Mouse (Mus musculus) megakaryocyte-erythroid progenitor cell, adult 5-6 weeks (primary cell): Measurements from ENCODE around the gene Ffar3. TPM values are rescaled to one million over a fixed set of nuclear protein-coding genes. Genes with fewer than 3 reads are reported as not detected.

Source experiments
- ATAC-seq: replicated peaks from 2 replicates; pipeline ENCODE4 v1.8.0; 2016; ENCODE audit warnings: mild to moderate bottlenecking, inconsistent platforms; ENCODE audit not compliant: severe bottlenecking, poor library complexity, low FRiP score, low TSS enrichment
- total RNA-seq, 2 experiments: library from RNA; stranded (forward) in 1 of 2; stranded (reverse) in 1 of 2; fragments of 200-1000, 215-1000 nt in 1 of 2; fragments of >200 nt in 1 of 2; fragmentation: Nextera tagmentation in 1 of 2; gene quantifications; 2 replicates each; pipeline ENCODE4 v1.2.3; 2014 to 2017

Gene Ffar3
- total RNA-seq (2014; fragmentation: Nextera tagmentation) (not detected in 2 replicates), total RNA-seq (2017) (not detected in 2 replicates)

DNA sequence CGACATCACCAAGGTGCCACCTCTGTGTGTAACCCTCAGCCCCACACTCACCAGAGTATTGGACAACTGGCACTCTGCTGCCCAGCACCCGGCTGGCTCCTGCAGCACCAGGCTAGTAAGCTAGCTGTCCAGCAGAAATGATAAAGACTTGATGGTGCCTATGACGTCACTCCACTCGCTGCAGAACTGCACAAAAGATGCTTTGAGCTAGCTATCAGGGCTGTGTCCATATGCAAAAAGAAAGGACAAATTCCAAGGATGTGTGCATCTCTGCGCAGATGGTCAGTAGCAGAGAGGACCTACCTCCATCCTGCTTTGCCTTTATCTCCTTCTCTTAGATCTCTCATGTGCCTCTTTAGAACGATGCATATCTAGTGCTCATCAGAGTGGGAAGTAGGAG is at the start of gene Ffar3:
Gene Ffar3 (minus strand): TSS at position 101 of the 400 bp plus-strand sequence.
- ATAC-seq, result no peak

GRCm38 (mm10) chr7:30904042-30904441 is 48.1 kb upstream of the Ffar3 start:
- ATAC-seq, result no peak

- ATAC-seq, result no peak
Measured at GRCm38 (mm10) chr7:30895217-30895616, 39.2 kb upstream of the Ffar3 start.

- no peak for ATAC-seq
Measured at GRCm38 (mm10) chr7:30892515-30892914, 36.5 kb upstream of the Ffar3 start.

GRCm38 (mm10) chr7:30891746-30892145 is 35.8 kb upstream of the Ffar3 start:
- no peak for ATAC-seq

- no peak for ATAC-seq
Measured at GRCm38 (mm10) chr7:30890681-30891080, 34.7 kb upstream of the Ffar3 start.

DNA sequence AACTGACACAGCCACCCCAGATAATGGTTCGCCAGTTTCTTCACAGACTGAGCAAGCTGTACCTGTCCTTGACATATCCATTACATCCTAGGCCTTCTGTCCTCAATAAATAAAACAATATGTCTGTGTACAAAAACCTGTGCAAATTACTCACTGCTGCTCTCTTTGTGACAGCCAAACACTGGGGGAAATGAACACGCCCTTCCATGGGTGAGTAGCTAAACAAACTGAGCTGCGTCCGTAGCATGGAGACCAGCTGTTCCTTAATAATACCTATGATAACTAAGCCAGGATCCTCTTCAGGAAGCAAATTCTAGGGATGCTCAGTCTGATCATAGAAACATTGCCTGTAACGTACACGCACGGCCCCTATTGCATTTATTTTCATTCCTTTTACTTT is 32.8 kb upstream of the Ffar3 start:
- no peak for ATAC-seq

GRCm38 (mm10) chr7:30887568-30888188 is 31.7 kb upstream of the Ffar3 start:
- no peak for ATAC-seq

GRCm38 (mm10) chr7:30886852-30887251 is 30.9 kb upstream of the Ffar3 start:
- no peak for ATAC-seq

- ATAC-seq, result no peak
Measured at GRCm38 (mm10) chr7:30884047-30884446, 28.1 kb upstream of the Ffar3 start.

- ATAC-seq, result no peak
Measured at GRCm38 (mm10) chr7:30881367-30881766, 25.4 kb upstream of the Ffar3 start.

DNA sequence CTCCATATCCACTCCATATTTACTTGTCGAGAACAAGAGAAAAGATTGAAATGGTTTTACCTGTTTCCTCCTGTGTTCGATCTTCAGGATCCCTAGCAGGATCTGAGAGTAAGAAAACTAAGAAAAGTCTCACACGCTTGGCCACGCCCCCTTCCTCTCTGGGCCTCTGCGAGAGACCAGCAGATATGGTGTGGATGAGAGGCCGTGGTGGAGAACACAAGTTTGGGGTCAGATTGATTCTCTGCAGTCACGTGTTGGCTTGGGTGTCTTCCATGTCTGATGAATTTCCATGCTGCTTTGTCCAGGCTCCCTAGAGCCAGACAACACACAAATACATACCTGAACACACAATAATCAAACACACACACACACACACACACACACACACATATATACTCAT is 24.2 kb upstream of the Ffar3 start, which contains the start of gene Cd22:
Gene Cd22 (minus strand): TSS at position 167 of the 400 bp plus-strand sequence.
- no peak for ATAC-seq

- no peak for ATAC-seq
Measured at GRCm38 (mm10) chr7:30878950-30879349, 23.0 kb upstream of the Ffar3 start.

DNA sequence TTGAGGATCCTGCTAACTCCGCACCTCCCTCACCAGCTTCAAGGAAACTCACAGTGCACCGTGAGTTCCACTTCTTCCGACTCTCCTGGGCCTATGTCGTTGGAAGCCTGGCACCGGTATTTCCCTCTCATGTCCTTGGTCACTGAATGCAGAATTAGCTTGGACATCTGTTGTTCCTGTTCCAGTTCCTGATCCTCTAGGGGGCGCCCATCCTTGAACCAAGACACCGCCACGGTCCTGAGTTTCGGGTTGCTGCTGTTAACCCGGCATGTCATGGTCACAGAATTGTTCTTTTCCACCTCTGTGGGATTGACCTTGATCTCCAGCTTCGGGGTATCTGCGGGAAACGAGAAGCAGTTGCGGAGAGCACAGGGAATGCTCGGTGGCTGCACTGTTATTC is 17.1 kb upstream of the Ffar3 start:
- ATAC-seq, result peak; percentile 41; the same call in 1 of the 2 replicates

DNA sequence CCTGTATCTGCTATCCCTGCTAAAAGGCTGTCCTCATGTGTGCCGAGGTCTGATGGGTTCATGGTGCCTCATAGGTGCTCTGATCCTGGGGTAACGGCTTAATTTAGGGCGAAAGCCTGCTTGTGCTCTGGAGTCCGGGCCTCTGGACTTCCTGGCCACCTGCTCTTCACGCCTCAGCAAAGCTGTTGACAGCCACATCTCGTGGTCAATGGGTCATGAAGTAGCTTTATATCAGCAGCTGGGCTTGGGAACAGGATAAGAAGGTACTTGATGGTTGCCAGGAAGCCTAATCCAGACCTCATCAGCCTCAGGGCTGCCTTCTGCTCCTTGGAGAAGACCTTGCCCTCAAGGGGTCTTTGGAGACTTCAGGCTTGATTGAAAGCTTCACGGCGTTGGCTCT is 7.4 kb upstream of the Ffar3 start:
- no peak for ATAC-seq

DNA sequence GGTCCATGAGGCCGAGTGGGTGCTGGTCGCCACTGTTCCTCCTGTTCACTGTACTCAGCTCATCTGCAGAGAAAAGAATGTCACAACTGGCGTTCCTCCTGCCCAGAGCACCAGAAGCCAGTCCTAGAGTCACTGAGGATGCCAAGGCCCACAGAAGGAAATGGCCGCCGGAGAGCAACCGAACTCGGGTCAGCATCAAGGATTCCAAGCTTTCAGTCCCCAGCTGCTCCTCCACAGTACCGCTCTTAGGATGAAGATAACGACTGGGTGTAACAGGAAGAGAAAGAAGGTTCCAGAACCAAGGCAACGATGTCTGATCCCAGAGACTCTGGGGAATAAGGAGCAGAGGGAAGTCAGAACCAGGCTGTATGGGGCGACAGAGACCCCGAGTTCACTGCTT is 5.5 kb upstream of the Ffar3 start, which contains the start of gene Ffar1:
Gene Ffar1 (minus strand): TSS at position 101 of the 400 bp plus-strand sequence.
- no peak for ATAC-seq

- ATAC-seq, result peak; percentile 81
Measured at GRCm38 (mm10) chr7:30859635-30860402, 3.8 kb upstream of the Ffar3 start.

- peak; percentile 71 for ATAC-seq
Measured at GRCm38 (mm10) chr7:30859290-30859634, 3.3 kb upstream of the Ffar3 start.

- ATAC-seq, result no peak
Measured at GRCm38 (mm10) chr7:30857746-30858145, 1.8 kb upstream of the Ffar3 start.

DNA sequence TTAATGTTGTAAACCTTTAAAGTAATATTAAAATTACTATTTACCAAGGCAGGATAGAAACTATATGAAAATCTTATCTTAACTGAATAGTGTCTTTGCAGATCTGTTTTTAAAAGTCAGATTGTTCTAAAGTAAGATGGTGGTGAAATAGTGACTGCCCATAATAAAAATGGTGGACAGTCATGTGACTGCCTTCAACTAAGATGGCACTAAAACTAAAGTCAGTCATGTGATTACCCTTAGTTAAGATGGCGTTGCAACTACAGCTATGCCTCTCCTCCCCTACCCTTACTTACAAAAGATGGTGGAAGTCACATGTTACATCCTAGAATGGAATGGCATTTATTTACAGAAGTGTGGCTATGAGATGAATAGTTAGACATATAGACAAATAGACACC is 4.6 kb downstream of the Ffar3 start:
- no peak for ATAC-seq

GRCm38 (mm10) chr7:30847934-30848333 is 8.0 kb downstream of the Ffar3 start:
- ATAC-seq, result no peak
